Mouse (Mus musculus) urinary bladder, adult 18-20 months (tissue): Measurements from ENCODE around the gene Tspan31.
"Not testable (repeated sequence)": the region's sequence is repeated elsewhere in the genome, so short reads cannot be mapped to it uniquely, and the experiment has no call there.

Experiments
- DNase-seq, 2 experiments: peaks; one replicate each; pipeline ENCODE4 v3.0.0; 2022; ENCODE audit warnings: low spot score in 2 of 2, mixed read lengths in 2 of 2

Tspan31 gene

GRCm38 (mm10) chr10:127083915-127084306 is 13.8 kb upstream of the Tspan31 start:
- no peak for DNase-seq

GRCm38 (mm10) chr10:127083292-127083914 is 13.3 kb upstream of the Tspan31 start:
- no peak for DNase-seq

GRCm38 (mm10) chr10:127081996-127082620 is 12.0 kb upstream of the Tspan31 start:
- DNase-seq, result no peak

- no peak for DNase-seq
Measured at GRCm38 (mm10) chr10:127080901-127081780, 11.1 kb upstream of the Tspan31 start.

GRCm38 (mm10) chr10:127079665-127080391 is 9.8 kb upstream of the Tspan31 start:
- DNase-seq, result no peak

GRCm38 (mm10) chr10:127078677-127079575 is 8.9 kb upstream of the Tspan31 start:
- DNase-seq, result no peak

- no peak for DNase-seq
Measured at GRCm38 (mm10) chr10:127078001-127078676, 8.1 kb upstream of the Tspan31 start.

- DNase-seq, result no peak
Measured at GRCm38 (mm10) chr10:127077515-127077914, 7.5 kb upstream of the Tspan31 start.

- no peak for DNase-seq
Measured at GRCm38 (mm10) chr10:127076082-127076481, 6.0 kb upstream of the Tspan31 start.

- DNase-seq, result no peak
Measured at GRCm38 (mm10) chr10:127075651-127076050, 5.6 kb upstream of the Tspan31 start.

- no peak for DNase-seq
Measured at GRCm38 (mm10) chr10:127075080-127075479, 5.0 kb upstream of the Tspan31 start, which contains the start of gene Agap2. Agap2 (plus strand) TSS chr10:127075284.

- no peak for DNase-seq
Measured at GRCm38 (mm10) chr10:127073981-127074380, 3.9 kb upstream of the Tspan31 start.

- DNase-seq, result not testable (repeated sequence)
Measured at GRCm38 (mm10) chr10:127072969-127073368, 2.9 kb upstream of the Tspan31 start.

- not testable (repeated sequence) for DNase-seq
Measured at GRCm38 (mm10) chr10:127072270-127072669, 2.2 kb upstream of the Tspan31 start.

- DNase-seq, result no peak
Measured at GRCm38 (mm10) chr10:127071203-127071602, 1.1 kb upstream of the Tspan31 start.

GRCm38 (mm10) chr10:127069281-127070189 is 529 bp downstream of the Tspan31 start:
- no peak for DNase-seq

GRCm38 (mm10) chr10:127068360-127069038 is 1.6 kb downstream of the Tspan31 start:
- DNase-seq, result no peak

- no peak for DNase-seq
Measured at GRCm38 (mm10) chr10:127066519-127067018, 3.5 kb downstream of the Tspan31 start.
